Mouse (Mus musculus): Measurements from ENCODE around the gene Ambra1. TPM values are rescaled to one million over a fixed set of nuclear protein-coding genes. Genes with fewer than 3 reads are reported as not detected.

The Ambra1 gene
- polyA plus RNA-seq (2015; fragmentation: Nextera tagmentation; extraction: Ambion mirVana): 12.3 and 14.8 TPM in 2 replicates

DNA sequence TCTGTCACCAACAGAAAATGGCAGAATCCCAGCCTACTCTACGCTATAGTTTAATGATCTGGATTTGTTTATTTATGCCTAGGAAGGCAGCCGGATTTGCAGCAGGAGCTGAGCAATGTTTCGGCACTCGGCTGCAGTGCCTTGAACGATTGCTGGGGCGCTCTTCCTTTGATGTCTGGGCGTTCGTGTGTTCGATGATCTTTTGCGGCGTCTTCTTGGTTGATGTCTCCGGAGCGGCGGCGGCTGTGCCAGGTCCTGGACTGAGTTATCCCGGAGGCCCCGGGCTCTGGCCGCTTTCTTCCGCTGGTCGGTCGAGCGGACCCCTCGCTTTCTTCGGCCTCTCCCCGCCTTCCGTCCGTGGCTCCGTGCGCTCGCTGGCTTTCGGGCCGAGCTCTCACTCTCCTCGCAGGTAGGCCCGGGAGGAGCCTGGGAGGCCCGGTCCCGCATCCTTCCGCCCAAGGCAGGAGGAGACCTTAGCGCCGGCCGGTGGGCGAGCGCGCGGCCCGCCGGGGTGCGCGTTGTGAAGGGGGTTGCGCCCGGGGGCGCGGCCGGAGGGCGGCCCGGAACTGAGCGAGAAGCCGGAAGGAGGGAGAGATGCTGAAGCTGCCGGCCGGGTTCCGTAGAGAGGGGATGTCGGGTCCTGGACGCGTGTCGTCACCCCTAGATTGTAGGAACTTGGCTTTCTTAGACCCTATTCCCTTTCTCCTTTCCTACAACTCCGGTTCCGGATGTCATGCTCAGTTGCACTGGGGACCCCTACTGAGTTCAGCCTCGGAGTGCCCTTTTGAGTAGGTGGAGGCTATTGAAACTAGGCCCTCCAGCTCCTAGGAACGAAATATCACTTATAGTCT is at the start of gene Ambra1:
Gene Ambra1 (plus strand): TSS at position 164 of the 851 bp plus-strand sequence.
- H3K36me3 ChIP-seq: no peaks in the 10 kb centered on the region
- H3K9ac ChIP-seq: peak within 1 kb of the TSS; percentile 96
- WGBS: under 1% methylated on average over 67 of the region's 68 CpGs
- peak within 1 kb of the TSS; percentile 94 for H3K27ac ChIP-seq
- ATAC-seq (ENCODE audit: insufficient read depth, low FRiP score, low read depth): peak; percentile 81
- H3K4me2 ChIP-seq: peak within 1 kb of the TSS; percentile 74
- peak within 1 kb of the TSS; percentile 99 for H3K4me3 ChIP-seq (replicated peaks)
- no peaks in the 10 kb centered on the region for H3K4me1 ChIP-seq
- H3K9me3 ChIP-seq: no peaks in the 10 kb centered on the region
- H3K27me3 ChIP-seq (replicated peaks): no peaks in the 10 kb centered on the region

DNA sequence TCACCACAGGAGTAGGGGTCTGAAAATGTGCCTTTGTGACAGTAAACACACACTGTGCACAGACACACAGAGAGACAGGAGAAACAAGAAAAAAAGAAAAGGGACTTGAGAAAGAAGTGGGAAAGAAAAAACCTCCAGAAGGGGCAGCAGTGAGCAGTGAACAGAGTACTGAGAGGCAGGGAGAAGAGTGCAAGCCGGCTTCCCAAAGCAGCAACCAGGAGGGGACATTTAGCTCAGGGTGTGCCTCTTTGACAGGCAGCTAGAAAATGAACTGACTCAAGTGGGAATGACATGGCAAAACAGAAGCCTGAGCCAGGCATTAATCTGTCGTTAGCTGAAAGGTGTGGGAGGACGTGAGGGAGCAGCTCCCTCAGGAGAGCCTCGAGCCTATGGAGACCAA is 47.1 kb upstream of the Ambra1 start:
- 52% methylated on average over 4 of the region's 4 CpGs for WGBS
- peaks cover 26% of the 10 kb centered on the region for H3K36me3 ChIP-seq
- H3K27ac ChIP-seq: peak overlapping the region; percentile 21; the same call in 1 of the 2 replicates
- ATAC-seq (ENCODE audit: insufficient read depth, low FRiP score, low read depth): no peak
- no peaks in the 10 kb centered on the region for H3K27me3 ChIP-seq (replicated peaks)
- H3K9me3 ChIP-seq: no peaks in the 10 kb centered on the region
- no peaks in the 10 kb centered on the region for H3K4me1 ChIP-seq
- no peak overlapping the region for H3K4me3 ChIP-seq (replicated peaks)
- H3K4me2 ChIP-seq: no peak overlapping the region
- no peak overlapping the region for H3K9ac ChIP-seq

DNA sequence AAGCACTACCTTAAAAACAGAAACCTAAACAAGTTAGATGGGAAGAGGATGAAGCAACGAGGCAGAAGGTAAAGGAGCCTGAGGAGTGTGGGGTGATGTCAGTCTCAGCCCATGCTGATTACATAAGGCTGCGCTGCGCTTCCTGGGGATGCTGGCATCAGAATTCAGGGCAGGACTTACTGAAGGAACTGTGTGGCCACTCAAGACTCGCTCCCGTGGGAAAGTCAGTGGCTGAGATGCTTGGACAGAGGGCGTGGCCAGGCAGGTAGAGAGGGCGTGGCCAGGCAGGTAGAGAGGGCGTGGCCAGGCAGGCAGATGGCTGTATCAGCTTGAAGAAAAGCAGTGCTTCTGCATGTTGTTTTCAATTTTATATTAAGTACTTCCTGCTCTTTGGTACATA is 46.0 kb upstream of the Ambra1 start:
- Histone ChIP-seq H3K27ac (no peak overlapping the region), H3K27me3 (replicated peaks) (no peaks in the 10 kb centered on the region), H3K4me1 (no peaks in the 10 kb centered on the region), H3K4me3 (replicated peaks) (no peak overlapping the region), H3K9ac (no peak overlapping the region), H3K4me2 (no peak overlapping the region), H3K9me3 (no peaks in the 10 kb centered on the region), H3K36me3 (peaks cover 18% of the 10 kb centered on the region)
- WGBS: 73% methylated on average over 8 of the region's 8 CpGs
- ATAC-seq (ENCODE audit: insufficient read depth, low FRiP score, low read depth): no peak

DNA sequence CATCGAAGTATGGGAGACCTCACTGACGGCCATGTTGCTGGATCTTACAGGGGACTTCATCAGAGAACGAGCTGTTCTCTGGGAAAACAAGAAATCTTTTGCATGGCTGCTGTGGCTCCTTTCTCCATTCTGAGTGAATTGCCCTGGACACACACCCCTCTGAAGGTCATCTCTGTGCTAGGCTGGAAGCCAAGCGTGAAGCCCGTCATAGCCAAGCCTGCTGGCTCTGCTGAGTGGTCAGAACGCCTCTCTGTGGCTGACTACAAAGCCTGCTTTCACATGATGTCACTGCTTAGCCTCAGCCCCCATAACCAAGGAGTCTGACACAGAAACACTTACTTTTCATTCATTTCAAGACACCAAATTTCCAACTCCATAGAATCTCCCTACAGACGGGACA is 40.5 kb upstream of the Ambra1 start:
- 84% methylated on average over 7 of the region's 7 CpGs for WGBS
- peaks cover 17% of the 10 kb centered on the region; the same call in 1 of the 2 replicates for H3K36me3 ChIP-seq

DNA sequence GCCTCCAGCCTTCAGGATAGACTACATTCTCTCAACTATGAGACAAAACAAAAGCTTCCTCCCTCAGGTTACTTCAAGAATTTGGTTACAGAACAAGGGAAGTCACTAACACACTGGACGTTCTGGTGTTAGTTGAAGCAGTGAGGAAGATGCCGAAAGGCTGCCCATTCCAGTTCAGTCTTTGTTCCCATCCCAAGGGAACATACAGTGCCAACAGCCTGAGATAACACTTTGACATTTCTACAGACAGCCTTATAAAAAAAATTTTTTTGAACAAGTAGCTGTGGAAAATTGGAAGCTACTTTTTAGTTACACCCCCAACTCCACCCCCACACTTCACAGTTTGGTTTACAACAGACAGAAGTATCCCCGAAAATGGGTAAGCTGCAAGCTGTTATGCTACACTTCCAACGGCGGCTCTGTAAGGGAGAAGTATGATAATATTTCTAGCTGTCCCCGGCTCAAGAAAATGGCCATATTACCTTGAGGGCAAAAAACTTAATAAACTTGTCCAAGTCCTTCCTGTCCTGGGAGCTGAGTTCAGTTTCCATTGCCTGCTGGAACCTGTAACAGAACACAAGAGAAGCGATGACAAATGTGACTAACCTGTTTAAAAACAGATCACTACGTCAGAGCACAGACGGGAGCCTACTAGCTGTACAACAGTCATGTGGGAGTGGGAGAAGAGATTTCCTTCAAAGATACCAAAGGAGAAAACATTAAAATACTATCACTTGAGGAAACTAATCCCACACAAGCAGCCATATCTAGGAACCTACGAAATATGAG is 34.3 kb upstream of the Ambra1 start:
- H3K4me1 ChIP-seq: no peaks in the 10 kb centered on the region; the same call in 1 of the 2 replicates
- 0 out of 2 replicates have a peak, but pooled peaks cover 10% of the 10 kb centered on the region for H3K36me3 ChIP-seq
- no peak overlapping the region for H3K9ac ChIP-seq
- H3K4me3 ChIP-seq (replicated peaks): no peak overlapping the region
- WGBS: 85% methylated on average over 10 of the region's 10 CpGs
- H3K27ac ChIP-seq: no peak overlapping the region
- H3K27me3 ChIP-seq (replicated peaks): no peaks in the 10 kb centered on the region
- H3K4me2 ChIP-seq: no peak overlapping the region
- H3K9me3 ChIP-seq: no peaks in the 10 kb centered on the region
- no peak for ATAC-seq (ENCODE audit: insufficient read depth, low FRiP score, low read depth)

More for the DNA sequence above, 40.5 kb upstream of the Ambra1 start:
- Histone ChIP-seq H3K27me3 (replicated peaks) (no peaks in the 10 kb centered on the region), H3K27ac (no peak overlapping the region), H3K9me3 (no peaks in the 10 kb centered on the region), H3K4me2 (no peak overlapping the region), H3K9ac (no peak overlapping the region), H3K4me3 (replicated peaks) (no peak overlapping the region), H3K4me1 (no peaks in the 10 kb centered on the region)
- no peak; the same call in 1 of the 2 replicates for ATAC-seq (ENCODE audit: insufficient read depth, low FRiP score, low read depth)

DNA sequence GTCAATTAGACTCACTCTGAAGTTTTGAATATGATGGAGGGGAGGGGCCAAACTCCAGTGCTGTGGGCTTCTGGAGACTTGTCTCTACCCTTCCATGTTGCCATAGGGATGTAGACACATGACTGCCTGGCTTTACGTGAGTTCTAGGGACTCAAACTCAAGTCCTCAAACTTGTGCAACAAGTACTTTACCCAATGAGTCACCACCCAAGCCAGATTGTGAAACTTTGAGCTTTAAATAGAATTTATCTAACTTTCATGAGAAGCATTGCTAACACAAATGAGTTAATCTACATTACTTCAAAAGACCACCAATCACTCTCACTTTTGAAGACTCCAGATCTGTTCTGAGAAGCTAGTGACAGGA is 33.7 kb upstream of the Ambra1 start:
- H3K27ac ChIP-seq: no peak overlapping the region; the same call in 1 of the 2 replicates
- H3K4me3 ChIP-seq (replicated peaks): no peak overlapping the region
- H3K9ac ChIP-seq: no peak overlapping the region
- peak; percentile 58; the same call in 1 of the 2 replicates for ATAC-seq (ENCODE audit: insufficient read depth, low FRiP score, low read depth)
- H3K4me1 ChIP-seq: no peaks in the 10 kb centered on the region; the same call in 1 of the 2 replicates
- no peaks in the 10 kb centered on the region for H3K27me3 ChIP-seq (replicated peaks)
- no peak overlapping the region for H3K4me2 ChIP-seq
- H3K36me3 ChIP-seq: 0 out of 2 replicates have a peak, but pooled peaks cover 10% of the 10 kb centered on the region
- 70% methylated on average over 1 of the region's 1 CpGs for WGBS
- no peaks in the 10 kb centered on the region for H3K9me3 ChIP-seq

DNA sequence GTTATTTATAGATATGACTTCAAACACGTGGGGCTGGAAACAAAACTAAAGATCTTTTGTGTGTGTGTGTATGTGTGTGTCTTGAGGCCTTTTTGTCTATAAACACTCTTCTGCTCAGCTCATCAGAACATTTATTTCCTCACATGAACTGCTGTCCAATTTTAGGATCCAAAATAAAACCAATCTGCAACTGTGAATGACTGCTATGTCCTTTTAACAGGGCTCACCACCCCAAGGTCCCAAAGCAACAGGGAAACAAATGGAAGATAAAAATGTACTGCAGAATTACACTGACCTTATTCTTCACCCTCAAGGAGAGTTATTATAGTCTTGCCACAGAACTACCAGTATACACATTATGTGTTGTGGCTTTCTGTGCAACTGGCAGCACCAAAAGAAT is 30.7 kb upstream of the Ambra1 start:
- H3K4me2 ChIP-seq: no peak overlapping the region

DNA sequence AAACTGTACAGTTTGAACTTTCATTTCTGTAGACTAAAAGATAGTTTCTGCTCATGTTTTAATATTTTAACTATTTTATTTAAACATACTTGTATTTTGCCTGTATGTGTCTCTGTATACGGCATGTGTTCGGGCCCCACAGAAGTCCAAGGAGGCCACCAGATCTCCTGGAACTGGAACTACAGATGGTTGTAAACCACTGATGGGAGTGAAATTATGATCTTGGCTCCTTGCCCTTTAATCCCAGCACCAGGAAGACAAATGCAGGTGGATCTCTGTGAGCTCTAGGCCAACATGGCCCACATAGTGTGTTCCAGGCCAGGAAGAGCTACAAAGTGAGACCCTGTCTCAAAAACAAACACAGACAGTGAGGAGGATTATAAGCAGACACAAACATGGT is 28.6 kb upstream of the Ambra1 start:
- ATAC-seq (ENCODE audit: insufficient read depth, low FRiP score, low read depth): no peak
- Histone ChIP-seq H3K27ac (no peak overlapping the region), H3K27me3 (replicated peaks) (no peaks in the 10 kb centered on the region), H3K4me3 (replicated peaks) (no peak overlapping the region), H3K9ac (no peak overlapping the region), H3K4me1 (no peaks in the 10 kb centered on the region), H3K9me3 (no peaks in the 10 kb centered on the region), H3K36me3 (no peaks in the 10 kb centered on the region), H3K4me2 (no peak overlapping the region)
- WGBS: 92% methylated on average over 2 of the region's 2 CpGs

More for the DNA sequence above, 30.7 kb upstream of the Ambra1 start:
- Histone ChIP-seq H3K4me1 (no peaks in the 10 kb centered on the region; the same call in 1 of the 2 replicates), H3K27ac (no peak overlapping the region), H3K4me3 (replicated peaks) (no peak overlapping the region), H3K9me3 (no peaks in the 10 kb centered on the region), H3K27me3 (replicated peaks) (no peaks in the 10 kb centered on the region), H3K9ac (no peak overlapping the region), H3K36me3 (0 out of 2 replicates have a peak, but pooled peaks cover 6% of the 10 kb centered on the region)
- 58% methylated on average over 1 of the region's 1 CpGs for WGBS
- no peak for ATAC-seq (ENCODE audit: insufficient read depth, low FRiP score, low read depth)

DNA sequence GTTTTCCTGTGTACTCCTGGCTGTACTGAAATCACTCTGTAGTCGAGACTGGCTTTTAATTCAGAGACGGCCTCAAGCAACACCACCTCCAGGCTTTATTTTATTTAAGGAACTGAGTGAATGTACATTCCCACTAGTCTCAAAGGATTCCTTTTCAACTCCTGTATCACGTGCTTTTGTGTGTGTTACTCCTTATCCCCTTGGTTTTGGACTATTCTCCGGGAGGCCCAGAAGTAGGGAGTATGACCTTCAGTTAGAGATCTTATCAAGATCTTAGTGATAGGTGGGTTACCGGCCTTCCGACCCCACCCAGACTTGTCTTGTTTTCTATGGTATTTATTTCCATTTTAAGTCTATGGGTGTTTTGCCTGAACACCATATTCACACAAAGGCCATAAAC is 24.2 kb upstream of the Ambra1 start:
- Histone ChIP-seq H3K27me3 (replicated peaks) (no peaks in the 10 kb centered on the region), H3K4me3 (replicated peaks) (no peak overlapping the region), H3K27ac (no peak overlapping the region), H3K9me3 (no peaks in the 10 kb centered on the region), H3K9ac (no peak overlapping the region), H3K4me2 (no peak overlapping the region), H3K36me3 (no peaks in the 10 kb centered on the region), H3K4me1 (no peaks in the 10 kb centered on the region)
- ATAC-seq (ENCODE audit: insufficient read depth, low FRiP score, low read depth): no peak
- WGBS: 77% methylated on average over 6 of the region's 6 CpGs

DNA sequence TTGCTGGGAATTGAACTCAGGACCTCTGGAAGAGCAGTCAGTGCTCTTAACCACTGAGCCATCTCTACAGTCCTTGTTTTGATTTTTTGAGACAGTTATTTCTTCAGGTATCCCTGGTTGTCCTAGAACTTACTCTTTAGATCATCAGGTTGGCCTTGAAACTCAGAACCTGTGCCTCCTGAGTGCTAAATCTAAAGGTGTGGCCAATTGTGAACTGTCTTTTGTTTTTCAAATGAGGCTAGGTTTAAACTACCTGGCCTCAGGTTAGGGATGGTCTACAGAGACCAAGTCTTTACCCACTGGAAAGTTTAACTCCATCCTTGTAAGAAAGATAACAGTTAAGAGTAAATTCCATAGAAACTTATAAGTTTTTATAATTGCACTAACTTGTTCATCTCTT is 23.5 kb upstream of the Ambra1 start:
- Histone ChIP-seq H3K27ac (no peak overlapping the region), H3K4me1 (no peaks in the 10 kb centered on the region), H3K9ac (no peak overlapping the region), H3K4me2 (no peak overlapping the region), H3K4me3 (replicated peaks) (no peak overlapping the region), H3K9me3 (no peaks in the 10 kb centered on the region), H3K27me3 (replicated peaks) (no peaks in the 10 kb centered on the region), H3K36me3 (no peaks in the 10 kb centered on the region)
- ATAC-seq (ENCODE audit: insufficient read depth, low FRiP score, low read depth): no peak

DNA sequence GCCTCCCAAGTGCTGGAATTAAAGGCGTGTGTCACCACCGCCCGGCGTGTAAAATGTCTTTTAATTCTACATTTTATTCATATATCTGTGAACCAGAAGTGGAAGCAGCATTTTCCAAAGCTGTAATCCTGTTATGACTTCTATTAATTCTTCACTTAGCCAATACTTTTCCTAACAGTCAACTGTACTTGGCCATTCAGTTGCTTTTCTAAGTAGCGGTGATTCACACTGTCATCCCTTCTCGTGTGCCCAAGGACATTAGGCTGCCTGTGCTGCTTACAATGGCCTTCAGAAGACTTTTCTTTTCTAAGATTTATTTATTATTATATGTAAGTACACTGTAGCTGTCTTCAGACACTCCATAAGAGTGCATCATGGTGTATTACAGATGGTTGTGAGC is 21.6 kb upstream of the Ambra1 start:
- no peaks in the 10 kb centered on the region for H3K36me3 ChIP-seq
- peaks cover 2% of the 10 kb centered on the region; the same call in 1 of the 2 replicates for H3K4me1 ChIP-seq
- H3K27me3 ChIP-seq (replicated peaks): no peaks in the 10 kb centered on the region
- H3K4me3 ChIP-seq (replicated peaks): no peak overlapping the region
- H3K27ac ChIP-seq: no peak overlapping the region
- WGBS: 93% methylated on average over 6 of the region's 6 CpGs
- no peak overlapping the region for H3K4me2 ChIP-seq
- no peak for ATAC-seq (ENCODE audit: insufficient read depth, low FRiP score, low read depth)
- no peaks in the 10 kb centered on the region for H3K9me3 ChIP-seq
- no peak overlapping the region for H3K9ac ChIP-seq
